9 mouse cellular contexts compared by ENCODE assay signal in the genomic region with DNA sequence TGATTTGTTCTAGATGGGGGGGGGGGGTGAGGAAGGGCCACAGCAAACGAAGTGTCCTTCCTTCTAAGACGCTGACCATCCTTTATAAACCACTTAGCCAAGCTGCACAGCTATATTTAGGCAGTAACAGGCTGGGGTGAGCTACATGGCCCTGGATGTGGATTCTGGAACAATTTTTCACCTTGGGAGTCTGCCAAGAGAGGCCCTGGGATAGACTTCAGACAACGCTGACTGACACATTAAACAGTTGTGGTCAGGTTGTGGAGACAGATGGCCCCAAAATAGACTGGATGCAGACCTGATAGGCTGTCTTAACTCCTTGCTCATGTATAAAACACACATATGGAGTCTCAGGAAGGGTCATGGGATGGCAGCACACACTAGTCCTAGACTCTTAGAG. TPM values are rescaled to one million over a fixed set of nuclear protein-coding genes. Genes with fewer than 3 reads are reported as not detected.
DNase-seq lines count a peak whose midpoint lies in the region; ATAC-seq lines count a peak whose summit lies in the region.
"Had no signal": no experiment of that assay in that cellular context is flagged by ENCODE, and none has a peak within 500 bp of the region (broad histone marks: within the 10 kb centered on the region; RNA-seq: fewer than 3 reads in every experiment).

No protein-coding gene starts in this region.

- no peak overlapping the region for H3K4me3 ChIP-seq in lung, embryonic 15.5 days
- H3K4me3 ChIP-seq in liver, embryonic 11.5 days (ENCODE audit: low read depth, low read length): no peak overlapping the region
- H3K4me3 ChIP-seq: midbrain, embryonic 13.5 days had no signal

- H3K4me1 ChIP-seq in lung, embryonic 15.5 days: peaks cover 16% of the 10 kb centered on the region
- H3K4me1 ChIP-seq in liver, embryonic 11.5 days (replicated peaks; ENCODE audit: control insufficient read depth, insufficient read depth, low read length): no peaks in the 10 kb centered on the region

- no peaks in the 10 kb centered on the region for H3K9me3 ChIP-seq in lung, embryonic 15.5 days
- H3K9me3 ChIP-seq in liver, embryonic 11.5 days (ENCODE audit: control insufficient read depth, low read length): peaks cover 4% of the 10 kb centered on the region
- H3K9me3 ChIP-seq: midbrain, embryonic 13.5 days had no signal

- ATAC-seq in lung, embryonic 15.5 days (ENCODE audit: borderline replicate concordance, extremely low read depth, low FRiP score, low TSS enrichment): peak; percentile 91
- ATAC-seq in erythroblast, adult 5-6 weeks (replicated peaks; ENCODE audit: low FRiP score, poor library complexity, severe bottlenecking): no peak
- ATAC-seq in liver, embryonic 11.5 days (replicated peaks; ENCODE audit: low FRiP score): no peak
- ATAC-seq: midbrain, embryonic 13.5 days had no signal

- no peaks in the 10 kb centered on the region; the same call in 1 of the 2 replicates for H3K27me3 ChIP-seq in lung, embryonic 15.5 days
- no peaks in the 10 kb centered on the region for H3K27me3 ChIP-seq in liver, embryonic 11.5 days (replicated peaks; ENCODE audit: control insufficient read depth, insufficient read depth, low read length)
- H3K27me3 ChIP-seq: midbrain, embryonic 13.5 days had no signal

- DNase-seq in cerebellum, postnatal 10 days: peak; percentile 28 to 42
- DNase-seq in cerebellum, adult 11-12 months: no peak
- DNase-seq in adrenal gland, adult 8-10 months: peak; percentile 65
- DNase-seq in heart, adult 9 months (ENCODE audit: low spot score in 2 of 2): peak; percentile 53 to 54
- no peak for DNase-seq in left cerebral cortex, adult 18-20 months (ENCODE audit: low spot score in 2 of 2)
- no peak for DNase-seq in liver, embryonic 11.5 days (ENCODE audit: low spot score)

- no peaks in the 10 kb centered on the region for H3K36me3 ChIP-seq in lung, embryonic 15.5 days
- no peaks in the 10 kb centered on the region for H3K36me3 ChIP-seq in liver, embryonic 11.5 days (ENCODE audit: control insufficient read depth, insufficient read depth, low read length)
- H3K36me3 ChIP-seq: midbrain, embryonic 13.5 days had no signal

- H3K27ac ChIP-seq in lung, embryonic 15.5 days: peak overlapping the region; percentile 59; the same call in 1 of the 2 replicates
- H3K27ac ChIP-seq in liver, embryonic 11.5 days (ENCODE audit: low read depth, low read length): no peak overlapping the region
- H3K27ac ChIP-seq: midbrain, embryonic 13.5 days had no signal

- no peak overlapping the region for H3K4me2 ChIP-seq in lung, embryonic 15.5 days
- no peak overlapping the region for H3K4me2 ChIP-seq in liver, embryonic 11.5 days
- H3K4me2 ChIP-seq: midbrain, embryonic 13.5 days had no signal

- WGBS in lung, embryonic 15.5 days: 33% methylated on average over 3 of the region's 3 CpGs
- WGBS in liver, embryonic 11.5 days: 55% methylated on average over 3 of the region's 3 CpGs

- H3K9ac ChIP-seq in lung, embryonic 15.5 days: no peak overlapping the region
- no peak overlapping the region for H3K9ac ChIP-seq in liver, embryonic 11.5 days (ENCODE audit: low read depth, low read length)
- H3K9ac ChIP-seq: midbrain, embryonic 13.5 days had no signal

RNA-seq across cellular contexts. Expression of a gene that starts 39.9 kb away (rescaled TPM):
- total RNA-seq in adrenal gland, adult 8-10 months (2022): 10 to 100 TPM; 49.7 to 63.4 (median 59.8) TPM
- 14.3 and 15.0 TPM in 2 replicates for polyA plus RNA-seq in lung, embryonic 15.5 days (2015; fragmentation: Nextera tagmentation; extraction: Ambion mirVana)
- 10 to 100 TPM; 53.7 to 65.9 TPM for total RNA-seq in left cerebral cortex, adult 18-20 months (2021)
- total RNA-seq in erythroblast, adult 5-6 weeks (2015; ENCODE audit: low replicate concordance): 16.5 and 19.6 TPM in 2 replicates
- total RNA-seq in erythroblast, adult 5-6 weeks (2017; ENCODE audit: low replicate concordance): 18.6 and 35.5 TPM in 2 replicates
- 18.8 and 19.1 TPM in 2 replicates for polyA plus RNA-seq in liver, embryonic 11.5 days (2014; fragmentation: Nextera tagmentation; extraction: Ambion mirVana)

Comparison
In these comparisons a context has a peak if more than half of its experiments do, and no peak if none do; other contexts are left out.
1. DNase-seq: peak in cerebellum, postnatal 10 days (2 of 2), adrenal gland, adult 8-10 months (single experiment) and heart, adult 9 months (2 of 2); none in cerebellum, adult 11-12 months (single experiment), left cerebral cortex, adult 18-20 months (0 of 2) and liver, embryonic 11.5 days (single experiment).